Mouse (Mus musculus) limb, embryonic 11.5 days (tissue): Measurements from ENCODE around the gene Olfr574. TPM values are rescaled to one million over a fixed set of nuclear protein-coding genes. Genes with fewer than 3 reads are reported as not detected.

Experiments
- polyA plus RNA-seq: library from polyadenylated mRNA; unstranded; fragments of >200 nt; fragmentation: Nextera tagmentation; extraction: Ambion mirVana; gene quantifications from 2 replicates; pipeline ENCODE4 v1.2.1, GENCODE M21; 2014

The Olfr574 gene
- polyA plus RNA-seq, 1 experiment from 2014 or later = not detected

Other genes starting within 250 kb of the Olfr574 start
- not detected in 2 replicates for gene Olfr558, start 246.3 kb upstream of the Olfr574 start, polyA plus RNA-seq
- not detected in 2 replicates for gene Olfr33, start 229.4 kb upstream of the Olfr574 start, polyA plus RNA-seq
- not detected in 2 replicates for gene Olfr559, start 221.0 kb upstream of the Olfr574 start, polyA plus RNA-seq
- not detected in 2 replicates for gene Olfr560, start 189.1 kb upstream of the Olfr574 start, polyA plus RNA-seq
- gene Olfr78, start 189.0 kb upstream of the Olfr574 start, polyA plus RNA-seq = not detected in 2 replicates
- gene Olfr561, start 177.2 kb upstream of the Olfr574 start, polyA plus RNA-seq = not detected in 2 replicates
- gene Olfr564, start 145.0 kb upstream of the Olfr574 start, polyA plus RNA-seq = not detected in 2 replicates
- gene Olfr566, start 89.7 kb upstream of the Olfr574 start, polyA plus RNA-seq = not detected in 2 replicates
- not detected in 2 replicates for gene Olfr568, start 71.3 kb upstream of the Olfr574 start, polyA plus RNA-seq
- gene Olfr569, start 57.6 kb upstream of the Olfr574 start, polyA plus RNA-seq = not detected in 2 replicates
- gene Olfr570, start 53.9 kb upstream of the Olfr574 start, polyA plus RNA-seq = not detected in 2 replicates
- not detected in 2 replicates for gene Olfr571, start 30.9 kb upstream of the Olfr574 start, polyA plus RNA-seq
- gene Olfr572, start 24.1 kb upstream of the Olfr574 start, polyA plus RNA-seq = not detected in 2 replicates
- gene Olfr573-ps1, start 5.9 kb upstream of the Olfr574 start, polyA plus RNA-seq = not detected in 2 replicates
- gene Olfr575, start 10.3 kb downstream of the Olfr574 start, polyA plus RNA-seq = not detected in 2 replicates
- gene Olfr576, start 14.2 kb downstream of the Olfr574 start, polyA plus RNA-seq = not detected in 2 replicates
- not detected in 2 replicates for gene Olfr577, start 27.5 kb downstream of the Olfr574 start, polyA plus RNA-seq
- not detected in 2 replicates for gene Olfr578, start 40.9 kb downstream of the Olfr574 start, polyA plus RNA-seq
- gene Olfr582, start 89.6 kb downstream of the Olfr574 start, polyA plus RNA-seq = not detected in 2 replicates
- gene Olfr583, start 102.8 kb downstream of the Olfr574 start, polyA plus RNA-seq = not detected in 2 replicates
- gene Olfr584, start 133.4 kb downstream of the Olfr574 start, polyA plus RNA-seq = not detected in 2 replicates
- not detected in 2 replicates for gene Olfr585, start 149.3 kb downstream of the Olfr574 start, polyA plus RNA-seq
- not detected in 2 replicates for gene Olfr586, start 177.2 kb downstream of the Olfr574 start, polyA plus RNA-seq
- gene Olfr588-ps1, start 192.4 kb downstream of the Olfr574 start, polyA plus RNA-seq = not detected in 2 replicates
- not detected in 2 replicates for gene Olfr589, start 207.9 kb downstream of the Olfr574 start, polyA plus RNA-seq
- not detected in 2 replicates for gene Olfr591, start 229.9 kb downstream of the Olfr574 start, polyA plus RNA-seq
- gene Olfr592, start 236.3 kb downstream of the Olfr574 start, polyA plus RNA-seq = not detected in 2 replicates